Mouse (Mus musculus): ENCODE results near the gene Sash1. TPM values are rescaled to one million over a fixed set of nuclear protein-coding genes. Genes with fewer than 3 reads are reported as not detected.

Gene Sash1
- polyA plus RNA-seq, 1 experiment: 0.03 TPM

- Histone ChIP-seq H3K27me3 (ENCODE audit: control insufficient read depth) (no peaks in the 10 kb centered on the region), H3K4me3 (replicated peaks) (no peak overlapping the region), H3K9me3 (ENCODE audit: control insufficient read depth, low read length) (no peaks in the 10 kb centered on the region), H3K4me1 (ENCODE audit: control insufficient read depth) (no peaks in the 10 kb centered on the region), H3K36me3 (ENCODE audit: control insufficient read depth) (no peaks in the 10 kb centered on the region)
- TF ChIP-seq GATA1 (IDR thresholded peaks at IDR 0.05; ENCODE audit: low read length) (no peak), TAL1 (IDR thresholded peaks at IDR 0.05; ENCODE audit: low read length) (no peak)
These were observed 13.9 kb downstream of the Sash1 start for GRCm38 (mm10) chr10:8871935-8872334.

DNA sequence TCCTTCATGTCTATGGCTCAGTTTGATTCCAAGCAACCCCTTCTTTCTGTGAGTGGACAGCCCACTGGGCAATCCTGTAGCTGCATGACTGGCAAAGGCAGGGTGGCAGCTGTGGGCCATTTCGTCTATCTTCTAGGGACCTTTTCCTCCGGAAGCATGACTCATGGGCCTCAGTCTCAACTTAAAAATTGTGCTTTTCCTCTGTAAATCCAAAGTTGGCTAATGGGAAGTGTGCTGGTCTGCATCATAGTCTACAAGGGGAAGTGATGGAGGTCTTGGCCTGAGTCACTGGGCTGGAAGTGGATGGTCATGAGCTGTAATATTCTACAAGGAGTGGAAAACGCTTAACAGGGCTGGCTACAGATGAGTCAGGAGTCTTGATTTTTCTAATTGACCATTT, 15.5 kb downstream of the Sash1 start:
- no peaks in the 10 kb centered on the region for H3K36me3 ChIP-seq (ENCODE audit: control insufficient read depth)
- no peak overlapping the region for H3K4me3 ChIP-seq (replicated peaks)
- H3K9me3 ChIP-seq (ENCODE audit: control insufficient read depth, low read length): no peaks in the 10 kb centered on the region
- no peak for TF ChIP-seq GATA1 (IDR thresholded peaks at IDR 0.05; ENCODE audit: low read length)
- no peaks in the 10 kb centered on the region for H3K27me3 ChIP-seq (ENCODE audit: control insufficient read depth)
- no peaks in the 10 kb centered on the region for H3K4me1 ChIP-seq (ENCODE audit: control insufficient read depth)

- Histone ChIP-seq H3K27me3 (ENCODE audit: control insufficient read depth) (no peaks in the 10 kb centered on the region), H3K4me3 (replicated peaks) (no peak overlapping the region), H3K4me1 (ENCODE audit: control insufficient read depth) (no peaks in the 10 kb centered on the region), H3K9me3 (ENCODE audit: control insufficient read depth, low read length) (no peaks in the 10 kb centered on the region), H3K36me3 (ENCODE audit: control insufficient read depth) (no peaks in the 10 kb centered on the region)
- TF ChIP-seq GATA1 (IDR thresholded peaks at IDR 0.05; ENCODE audit: low read length) (no peak), TAL1 (IDR thresholded peaks at IDR 0.05; ENCODE audit: low read length) (no peak)
These were observed 19.7 kb downstream of the Sash1 start for GRCm38 (mm10) chr10:8866062-8866642.

DNA sequence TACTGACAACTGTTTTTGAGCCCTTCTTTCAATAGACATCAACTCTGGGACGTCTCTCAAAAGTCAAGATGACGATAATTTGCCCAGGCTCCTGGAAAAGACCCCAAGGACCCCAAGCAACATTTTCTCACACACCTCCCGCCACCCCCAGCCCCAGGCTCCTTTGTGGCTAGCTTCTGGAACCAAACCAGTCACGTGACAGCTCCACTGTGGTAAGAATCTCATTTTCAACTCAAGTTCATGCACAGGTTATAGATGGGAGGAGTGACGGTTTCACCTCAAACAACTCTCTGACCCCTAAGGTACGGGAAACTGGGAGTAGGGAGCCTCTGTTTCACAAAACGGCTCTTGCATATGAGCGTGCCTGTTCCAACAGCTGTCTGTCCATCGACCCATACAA, 25.2 kb downstream of the Sash1 start:
- Histone ChIP-seq H3K9me3 (ENCODE audit: control insufficient read depth, low read length) (no peaks in the 10 kb centered on the region), H3K36me3 (ENCODE audit: control insufficient read depth) (no peaks in the 10 kb centered on the region), H3K4me3 (replicated peaks) (no peak overlapping the region), H3K4me1 (ENCODE audit: control insufficient read depth) (no peaks in the 10 kb centered on the region), H3K27me3 (ENCODE audit: control insufficient read depth) (no peaks in the 10 kb centered on the region)
- TF ChIP-seq TAL1 (IDR thresholded peaks at IDR 0.05; ENCODE audit: low read length) (no peak), GATA1 (IDR thresholded peaks at IDR 0.05; ENCODE audit: low read length) (no peak)

- TF ChIP-seq GATA1 (IDR thresholded peaks at IDR 0.05; ENCODE audit: low read length) (no peak), TAL1 (IDR thresholded peaks at IDR 0.05; ENCODE audit: low read length) (no peak)
- no peaks in the 10 kb centered on the region for H3K4me1 ChIP-seq (ENCODE audit: control insufficient read depth)
- no peaks in the 10 kb centered on the region for H3K27me3 ChIP-seq (ENCODE audit: control insufficient read depth)
- H3K36me3 ChIP-seq (ENCODE audit: control insufficient read depth): no peaks in the 10 kb centered on the region
- no peaks in the 10 kb centered on the region for H3K9me3 ChIP-seq (ENCODE audit: control insufficient read depth, low read length)
- no peak overlapping the region for H3K4me3 ChIP-seq (replicated peaks)
These were observed 27.2 kb downstream of the Sash1 start for GRCm38 (mm10) chr10:8858718-8859117.

- no peaks in the 10 kb centered on the region for H3K27me3 ChIP-seq (ENCODE audit: control insufficient read depth)
- no peaks in the 10 kb centered on the region for H3K9me3 ChIP-seq (ENCODE audit: control insufficient read depth, low read length)
- no peak overlapping the region for H3K4me3 ChIP-seq (replicated peaks)
- TF ChIP-seq GATA1 (IDR thresholded peaks at IDR 0.05; ENCODE audit: low read length): no peak
- TF ChIP-seq TAL1 (IDR thresholded peaks at IDR 0.05; ENCODE audit: low read length): no peak
- no peaks in the 10 kb centered on the region for H3K36me3 ChIP-seq (ENCODE audit: control insufficient read depth)
- no peaks in the 10 kb centered on the region for H3K4me1 ChIP-seq (ENCODE audit: control insufficient read depth)
These were observed 28.9 kb downstream of the Sash1 start for GRCm38 (mm10) chr10:8856942-8857341.

DNA sequence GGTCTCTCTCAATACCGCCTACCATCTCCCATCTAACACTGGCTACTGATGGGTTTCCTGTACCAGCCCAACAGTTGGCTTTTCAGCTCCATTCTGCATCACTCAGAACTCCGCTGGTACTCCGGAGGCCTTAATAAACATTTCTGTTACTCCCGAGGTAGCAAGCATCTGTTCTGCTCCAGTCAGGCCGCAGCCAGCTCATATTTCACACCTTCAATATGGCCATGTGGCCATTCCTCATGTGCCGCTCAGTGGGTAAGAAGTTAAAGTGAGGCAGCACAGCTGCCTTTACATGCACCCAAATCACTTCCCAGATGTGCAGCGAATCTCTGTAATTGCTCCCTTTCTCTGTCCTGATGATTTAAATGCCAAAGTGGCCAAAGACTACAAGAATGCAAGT, 32.5 kb downstream of the Sash1 start:
- no peak overlapping the region for H3K4me3 ChIP-seq (replicated peaks)
- no peaks in the 10 kb centered on the region for H3K4me1 ChIP-seq (ENCODE audit: control insufficient read depth)
- TF ChIP-seq TAL1 (IDR thresholded peaks at IDR 0.05; ENCODE audit: low read length) (no peak), GATA1 (IDR thresholded peaks at IDR 0.05; ENCODE audit: low read length) (no peak)

GRCm38 (mm10) chr10:8851625-8852024, 34.2 kb downstream of the Sash1 start:
- no peaks in the 10 kb centered on the region for H3K36me3 ChIP-seq (ENCODE audit: control insufficient read depth)
- H3K9me3 ChIP-seq (ENCODE audit: control insufficient read depth, low read length): no peaks in the 10 kb centered on the region
- no peak for TF ChIP-seq GATA1 (IDR thresholded peaks at IDR 0.05; ENCODE audit: low read length)
- TF ChIP-seq TAL1 (IDR thresholded peaks at IDR 0.05; ENCODE audit: low read length): no peak
- H3K4me1 ChIP-seq (ENCODE audit: control insufficient read depth): no peaks in the 10 kb centered on the region
- no peak overlapping the region for H3K4me3 ChIP-seq (replicated peaks)
- no peaks in the 10 kb centered on the region for H3K27me3 ChIP-seq (ENCODE audit: control insufficient read depth)

More for the DNA sequence above, 32.5 kb downstream of the Sash1 start:
- H3K27me3 ChIP-seq (ENCODE audit: control insufficient read depth): no peaks in the 10 kb centered on the region
- H3K36me3 ChIP-seq (ENCODE audit: control insufficient read depth): no peaks in the 10 kb centered on the region
- H3K9me3 ChIP-seq (ENCODE audit: control insufficient read depth, low read length): no peaks in the 10 kb centered on the region

DNA sequence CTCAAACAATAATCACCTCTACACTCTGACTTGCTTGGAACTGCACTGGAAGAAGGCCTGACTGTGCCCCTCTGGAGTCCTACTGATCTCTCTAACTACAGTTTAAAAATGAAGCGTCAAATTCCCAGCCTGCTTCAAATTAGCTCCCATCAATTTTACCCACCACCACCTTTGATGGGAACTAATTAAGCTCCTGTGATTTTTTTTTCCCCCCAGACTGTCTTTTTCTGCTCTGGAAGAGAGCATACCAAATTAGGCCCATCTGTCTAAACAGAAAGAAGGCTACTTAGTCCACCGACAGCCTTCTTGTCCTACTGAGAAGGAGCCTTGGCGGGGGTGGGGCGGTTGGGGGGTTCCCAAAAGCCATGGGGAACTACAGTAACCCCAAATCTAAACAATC, 37.9 kb downstream of the Sash1 start:
- Histone ChIP-seq H3K27me3 (ENCODE audit: control insufficient read depth) (no peaks in the 10 kb centered on the region), H3K9me3 (ENCODE audit: control insufficient read depth, low read length) (no peaks in the 10 kb centered on the region), H3K4me3 (replicated peaks) (no peak overlapping the region), H3K4me1 (ENCODE audit: control insufficient read depth) (no peaks in the 10 kb centered on the region), H3K36me3 (ENCODE audit: control insufficient read depth) (no peaks in the 10 kb centered on the region)
- TF ChIP-seq GATA1 (IDR thresholded peaks at IDR 0.05; ENCODE audit: low read length) (no peak), TAL1 (IDR thresholded peaks at IDR 0.05; ENCODE audit: low read length) (no peak)

DNA sequence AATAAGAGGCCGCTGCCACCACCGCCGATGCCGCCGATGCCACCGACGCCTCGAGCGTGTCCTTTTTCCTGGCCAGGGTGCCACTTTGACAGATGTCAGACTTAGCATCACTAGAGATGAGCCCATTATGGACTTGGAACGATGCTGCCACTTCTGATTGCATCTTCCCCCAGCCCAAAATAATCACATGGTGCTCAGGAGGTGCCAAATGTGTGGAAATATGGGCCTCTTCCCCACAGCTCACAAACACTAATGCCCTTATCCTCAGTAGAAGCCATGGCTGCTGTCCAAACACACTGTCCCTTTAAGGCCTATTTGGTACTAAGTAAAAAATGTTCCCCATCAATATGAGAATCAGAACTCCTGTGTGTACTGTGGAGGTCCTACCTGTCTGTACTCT, 39.6 kb downstream of the Sash1 start:
- Histone ChIP-seq H3K27me3 (ENCODE audit: control insufficient read depth) (no peaks in the 10 kb centered on the region), H3K4me3 (replicated peaks) (no peak overlapping the region), H3K9me3 (ENCODE audit: control insufficient read depth, low read length) (no peaks in the 10 kb centered on the region), H3K4me1 (ENCODE audit: control insufficient read depth) (no peaks in the 10 kb centered on the region), H3K36me3 (ENCODE audit: control insufficient read depth) (no peaks in the 10 kb centered on the region)
- TF ChIP-seq GATA1 (IDR thresholded peaks at IDR 0.05; ENCODE audit: low read length) (no peak), TAL1 (IDR thresholded peaks at IDR 0.05; ENCODE audit: low read length) (no peak)
